Mouse (Mus musculus): Measurements from ENCODE around the gene Tspear. TPM values are rescaled to one million over a fixed set of nuclear protein-coding genes. Genes with fewer than 3 reads are reported as not detected.

Tspear gene
- not detected in 2 replicates for polyA plus RNA-seq (2014; fragmentation: Nextera tagmentation; extraction: Ambion mirVana)

DNA sequence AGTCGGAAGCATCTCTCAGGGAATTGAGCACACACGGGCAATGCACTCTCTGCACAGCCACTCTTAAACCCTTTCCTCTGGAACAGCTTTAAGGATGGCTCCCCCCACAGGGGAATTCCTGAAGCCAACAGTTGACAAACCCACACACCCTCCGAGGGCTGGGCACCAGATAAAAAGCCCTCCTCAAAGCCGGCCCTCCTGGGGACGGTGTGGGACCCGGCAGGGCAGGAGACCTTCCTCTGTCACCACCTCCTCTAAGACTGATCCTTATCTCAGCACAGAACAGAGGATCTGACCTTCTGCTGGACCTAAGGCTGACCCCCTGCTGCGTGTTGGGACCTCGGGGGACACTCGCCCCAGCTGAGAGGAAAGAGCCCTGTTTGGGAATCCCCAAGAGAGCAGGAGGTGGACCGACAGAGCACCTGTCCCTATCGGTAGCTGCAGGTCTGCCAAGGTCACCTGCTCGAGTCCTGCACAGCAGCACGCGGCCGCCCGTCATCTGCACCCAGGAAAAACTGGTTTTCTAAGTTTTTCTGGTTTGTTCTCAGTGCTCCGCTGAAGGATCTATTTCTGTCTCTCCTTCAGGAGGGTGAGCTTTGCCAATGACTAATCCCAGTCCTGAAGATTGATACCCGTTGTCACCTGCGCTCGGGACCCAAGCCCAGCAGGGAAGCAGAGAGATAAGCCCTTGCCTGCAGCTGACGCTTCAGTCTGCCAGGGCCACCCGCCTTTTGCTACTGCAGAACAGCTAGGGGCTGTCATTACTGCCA is at the start of gene Tspear:
Tspear (plus strand) TSS at position 675 of the 770 bp plus-strand sequence.
- ATAC-seq (replicated peaks; ENCODE audit: insufficient number of reproducible peaks, low FRiP score, low TSS enrichment), result no peak
- H3K36me3 ChIP-seq (ENCODE audit: control insufficient read depth, insufficient read depth, low read length), result no peaks in the 10 kb centered on the region
- no peak within 1 kb of the TSS; the same call in 1 of the 2 replicates for H3K4me3 ChIP-seq (ENCODE audit: low read depth, low read length)
- H3K9ac ChIP-seq (ENCODE audit: low read depth, low read length), result no peak within 1 kb of the TSS
- peaks cover 64% of the 10 kb centered on the region for H3K27me3 ChIP-seq (ENCODE audit: control insufficient read depth, insufficient read depth, low read length)
- 2% methylated on average over 22 of the region's 22 CpGs for WGBS (ENCODE audit: insufficient replicate concordance)
- H3K4me1 ChIP-seq (ENCODE audit: control insufficient read depth, insufficient read depth, low read length), result no peaks in the 10 kb centered on the region; the same call in 1 of the 2 replicates
- no peak within 1 kb of the TSS for H3K27ac ChIP-seq (ENCODE audit: low read depth, low read length)
- H3K9me3 ChIP-seq (replicated peaks; ENCODE audit: control insufficient read depth, low read length), result no peaks in the 10 kb centered on the region
- H3K4me2 ChIP-seq, result peak within 1 kb of the TSS; percentile 9

DNA sequence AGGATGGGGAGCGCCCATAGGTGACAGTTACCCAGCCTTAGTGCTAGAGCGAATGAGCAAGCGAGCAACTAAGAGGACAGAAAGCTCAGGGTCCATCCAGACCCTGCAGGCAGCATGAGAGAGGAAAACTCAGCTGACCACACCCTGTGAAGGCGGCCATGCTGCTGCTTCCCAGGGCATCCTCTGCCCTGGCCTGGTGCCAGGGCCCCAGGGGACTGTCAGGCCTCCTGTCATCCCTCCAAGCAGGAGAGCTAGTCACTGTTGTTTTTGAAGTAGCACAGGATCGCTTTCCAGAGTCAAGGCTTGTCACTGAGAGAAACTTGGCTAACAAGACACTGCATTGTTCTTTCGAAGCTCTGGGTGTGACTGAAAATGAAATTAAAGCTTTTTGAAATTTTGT is 47.4 kb upstream of the Tspear start:
- no peak for ATAC-seq (replicated peaks; ENCODE audit: insufficient number of reproducible peaks, low FRiP score, low TSS enrichment)
- Histone ChIP-seq H3K27me3 (ENCODE audit: control insufficient read depth, insufficient read depth, low read length) (no peaks in the 10 kb centered on the region), H3K4me1 (ENCODE audit: control insufficient read depth, insufficient read depth, low read length) (peaks cover 27% of the 10 kb centered on the region), H3K4me2 (no peak overlapping the region), H3K9ac (ENCODE audit: low read depth, low read length) (0 out of 2 replicates have a peak overlapping the region, but pooled peaks have one; percentile 10), H3K4me3 (ENCODE audit: low read depth, low read length) (no peak overlapping the region), H3K27ac (ENCODE audit: low read depth, low read length) (0 out of 2 replicates have a peak overlapping the region, but pooled peaks have one; percentile 41), H3K36me3 (ENCODE audit: control insufficient read depth, insufficient read depth, low read length) (peaks cover 7% of the 10 kb centered on the region), H3K9me3 (replicated peaks; ENCODE audit: control insufficient read depth, low read length) (no peaks in the 10 kb centered on the region)
- WGBS (ENCODE audit: insufficient replicate concordance), result 61% methylated on average over 6 of the region's 6 CpGs

DNA sequence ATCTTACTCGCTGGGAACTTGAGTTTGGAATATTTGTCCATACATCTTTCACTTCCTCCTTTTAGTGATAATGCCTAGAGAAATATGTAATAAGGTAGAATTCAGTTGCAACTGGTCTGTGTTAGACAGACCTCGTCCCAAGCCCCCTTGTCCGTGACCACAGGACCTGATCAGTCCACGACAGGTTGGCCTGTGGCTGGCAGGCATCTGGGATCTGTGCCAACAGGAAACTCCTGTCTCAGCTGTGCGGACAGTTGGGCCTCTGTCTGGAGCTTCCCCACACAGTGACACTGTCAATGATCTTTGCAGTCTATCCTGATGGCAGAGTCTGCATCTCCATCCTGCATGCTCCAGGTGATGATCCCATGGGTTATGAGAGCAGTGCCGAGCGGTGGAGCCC is 43.2 kb upstream of the Tspear start:
- 77% methylated on average over 7 of the region's 7 CpGs for WGBS (ENCODE audit: insufficient replicate concordance)
- Histone ChIP-seq H3K4me3 (ENCODE audit: low read depth, low read length) (no peak overlapping the region), H3K27ac (ENCODE audit: low read depth, low read length) (no peak overlapping the region), H3K9me3 (replicated peaks; ENCODE audit: control insufficient read depth, low read length) (no peaks in the 10 kb centered on the region), H3K27me3 (ENCODE audit: control insufficient read depth, insufficient read depth, low read length) (no peaks in the 10 kb centered on the region), H3K4me2 (no peak overlapping the region), H3K36me3 (ENCODE audit: control insufficient read depth, insufficient read depth, low read length) (peaks cover 23% of the 10 kb centered on the region), H3K4me1 (ENCODE audit: control insufficient read depth, insufficient read depth, low read length) (peaks cover 6% of the 10 kb centered on the region), H3K9ac (ENCODE audit: low read depth, low read length) (no peak overlapping the region)
- no peak for ATAC-seq (replicated peaks; ENCODE audit: insufficient number of reproducible peaks, low FRiP score, low TSS enrichment)

DNA sequence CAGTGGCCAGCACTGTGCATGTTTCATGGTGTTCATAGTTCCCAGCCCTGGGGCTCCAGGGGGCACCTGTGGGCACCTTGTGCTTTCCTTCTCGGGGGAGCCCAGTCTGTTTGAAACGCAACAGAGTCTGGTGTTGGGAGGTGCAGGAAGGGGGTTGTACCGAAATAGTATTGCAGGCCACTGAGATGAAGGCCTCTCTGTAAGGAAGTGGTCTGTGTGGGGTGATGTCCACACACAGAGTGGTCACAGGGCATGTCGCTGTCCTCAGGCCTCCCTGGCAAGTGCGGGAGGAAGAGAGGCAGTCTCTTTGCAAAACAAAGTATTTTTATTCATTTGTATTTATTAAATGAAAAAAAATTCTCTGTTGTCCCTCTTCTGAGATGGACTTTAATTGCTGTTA is 40.8 kb upstream of the Tspear start:
- Histone ChIP-seq H3K4me2 (no peak overlapping the region), H3K4me1 (ENCODE audit: control insufficient read depth, insufficient read depth, low read length) (no peaks in the 10 kb centered on the region), H3K36me3 (ENCODE audit: control insufficient read depth, insufficient read depth, low read length) (peaks cover 23% of the 10 kb centered on the region), H3K9me3 (replicated peaks; ENCODE audit: control insufficient read depth, low read length) (no peaks in the 10 kb centered on the region), H3K9ac (ENCODE audit: low read depth, low read length) (no peak overlapping the region), H3K27ac (ENCODE audit: low read depth, low read length) (no peak overlapping the region), H3K4me3 (ENCODE audit: low read depth, low read length) (no peak overlapping the region), H3K27me3 (ENCODE audit: control insufficient read depth, insufficient read depth, low read length) (no peaks in the 10 kb centered on the region)
- WGBS (ENCODE audit: insufficient replicate concordance), result 87% methylated on average over 5 of the region's 5 CpGs
- ATAC-seq (replicated peaks; ENCODE audit: insufficient number of reproducible peaks, low FRiP score, low TSS enrichment), result no peak

DNA sequence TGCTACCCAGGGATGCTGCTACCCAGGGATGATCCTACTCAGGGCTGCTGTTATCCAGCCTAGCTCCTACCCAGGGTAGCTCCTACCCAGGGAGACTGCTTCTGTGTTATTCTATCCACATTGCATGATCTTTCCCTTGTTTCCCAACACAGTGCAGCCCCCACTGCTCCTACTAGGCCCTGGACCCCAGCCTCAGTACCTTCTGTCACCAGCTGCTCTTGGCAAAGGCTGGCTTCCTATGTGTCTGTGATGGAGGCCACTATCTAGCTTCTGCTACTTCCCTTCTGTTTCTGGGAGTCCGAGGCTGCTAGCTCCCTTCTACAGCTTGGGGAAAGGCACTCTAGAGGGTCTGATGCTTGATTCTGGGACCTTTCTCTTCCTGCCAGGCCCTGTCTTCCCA is 38.9 kb upstream of the Tspear start:
- Histone ChIP-seq H3K4me3 (ENCODE audit: low read depth, low read length) (no peak overlapping the region), H3K27ac (ENCODE audit: low read depth, low read length) (no peak overlapping the region), H3K4me2 (no peak overlapping the region), H3K27me3 (ENCODE audit: control insufficient read depth, insufficient read depth, low read length) (no peaks in the 10 kb centered on the region), H3K36me3 (ENCODE audit: control insufficient read depth, insufficient read depth, low read length) (peaks cover 20% of the 10 kb centered on the region), H3K9ac (ENCODE audit: low read depth, low read length) (no peak overlapping the region), H3K4me1 (ENCODE audit: control insufficient read depth, insufficient read depth, low read length) (no peaks in the 10 kb centered on the region), H3K9me3 (replicated peaks; ENCODE audit: control insufficient read depth, low read length) (no peaks in the 10 kb centered on the region)
- no peak for ATAC-seq (replicated peaks; ENCODE audit: insufficient number of reproducible peaks, low FRiP score, low TSS enrichment)
- 55% methylated on average over 1 of the region's 1 CpGs for WGBS (ENCODE audit: insufficient replicate concordance)

DNA sequence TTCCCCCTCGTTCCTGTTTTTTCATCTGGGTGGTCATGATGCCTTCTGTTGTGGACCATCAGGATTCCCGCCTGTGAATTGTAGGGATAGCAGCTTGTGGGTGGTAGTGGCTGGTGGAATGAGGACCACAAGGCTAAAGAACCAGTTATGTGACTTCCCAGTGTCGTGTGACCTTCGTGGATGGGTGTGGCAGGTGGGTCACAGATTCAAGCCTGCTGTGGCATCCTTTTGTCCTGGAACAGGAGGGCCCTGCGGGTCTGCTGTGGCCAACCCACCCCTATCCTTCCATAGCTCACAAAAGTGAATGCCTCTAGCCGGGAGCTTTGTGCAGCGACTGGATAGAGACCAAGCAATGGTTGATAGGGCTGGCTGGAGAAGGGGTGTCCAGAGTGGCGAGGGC is 38.5 kb upstream of the Tspear start:
- no peak overlapping the region for H3K4me2 ChIP-seq
- no peaks in the 10 kb centered on the region for H3K4me1 ChIP-seq (ENCODE audit: control insufficient read depth, insufficient read depth, low read length)
- no peak overlapping the region for H3K9ac ChIP-seq (ENCODE audit: low read depth, low read length)
- no peaks in the 10 kb centered on the region for H3K9me3 ChIP-seq (replicated peaks; ENCODE audit: control insufficient read depth, low read length)
- 82% methylated on average over 8 of the region's 8 CpGs for WGBS (ENCODE audit: insufficient replicate concordance)
- H3K36me3 ChIP-seq (ENCODE audit: control insufficient read depth, insufficient read depth, low read length), result peaks cover 20% of the 10 kb centered on the region
- no peak for ATAC-seq (replicated peaks; ENCODE audit: insufficient number of reproducible peaks, low FRiP score, low TSS enrichment)
- no peak overlapping the region for H3K4me3 ChIP-seq (ENCODE audit: low read depth, low read length)
- no peak overlapping the region for H3K27ac ChIP-seq (ENCODE audit: low read depth, low read length)
- no peaks in the 10 kb centered on the region for H3K27me3 ChIP-seq (ENCODE audit: control insufficient read depth, insufficient read depth, low read length)

DNA sequence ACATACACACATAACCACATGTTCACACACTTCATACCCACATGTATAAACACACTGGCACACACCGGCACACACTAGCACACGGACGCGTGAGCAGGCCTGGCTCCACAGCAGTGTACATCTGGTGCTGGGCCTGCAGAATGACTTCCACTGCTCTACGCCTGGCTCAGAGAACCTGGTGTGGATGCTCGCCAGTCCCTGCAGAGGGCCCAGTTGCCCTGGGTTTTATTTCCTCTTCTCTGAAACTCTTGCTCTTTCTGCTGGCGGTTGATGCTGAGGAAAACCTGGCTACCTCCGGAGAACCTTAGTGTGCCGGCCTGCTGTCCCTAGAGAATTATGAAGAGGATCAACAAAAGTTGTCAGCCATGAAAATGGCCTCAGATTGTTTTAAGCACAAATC is 34.3 kb upstream of the Tspear start:
- no peak overlapping the region for H3K4me3 ChIP-seq (ENCODE audit: low read depth, low read length)
- H3K4me1 ChIP-seq (ENCODE audit: control insufficient read depth, insufficient read depth, low read length), result no peaks in the 10 kb centered on the region
- no peak overlapping the region for H3K4me2 ChIP-seq
- no peak overlapping the region for H3K9ac ChIP-seq (ENCODE audit: low read depth, low read length)
- no peaks in the 10 kb centered on the region for H3K36me3 ChIP-seq (ENCODE audit: control insufficient read depth, insufficient read depth, low read length)
- no peak for ATAC-seq (replicated peaks; ENCODE audit: insufficient number of reproducible peaks, low FRiP score, low TSS enrichment)
- H3K9me3 ChIP-seq (replicated peaks; ENCODE audit: control insufficient read depth, low read length), result no peaks in the 10 kb centered on the region
- WGBS (ENCODE audit: insufficient replicate concordance), result 86% methylated on average over 9 of the region's 9 CpGs
- H3K27me3 ChIP-seq (ENCODE audit: control insufficient read depth, insufficient read depth, low read length), result no peaks in the 10 kb centered on the region
- H3K27ac ChIP-seq (ENCODE audit: low read depth, low read length), result no peak overlapping the region

DNA sequence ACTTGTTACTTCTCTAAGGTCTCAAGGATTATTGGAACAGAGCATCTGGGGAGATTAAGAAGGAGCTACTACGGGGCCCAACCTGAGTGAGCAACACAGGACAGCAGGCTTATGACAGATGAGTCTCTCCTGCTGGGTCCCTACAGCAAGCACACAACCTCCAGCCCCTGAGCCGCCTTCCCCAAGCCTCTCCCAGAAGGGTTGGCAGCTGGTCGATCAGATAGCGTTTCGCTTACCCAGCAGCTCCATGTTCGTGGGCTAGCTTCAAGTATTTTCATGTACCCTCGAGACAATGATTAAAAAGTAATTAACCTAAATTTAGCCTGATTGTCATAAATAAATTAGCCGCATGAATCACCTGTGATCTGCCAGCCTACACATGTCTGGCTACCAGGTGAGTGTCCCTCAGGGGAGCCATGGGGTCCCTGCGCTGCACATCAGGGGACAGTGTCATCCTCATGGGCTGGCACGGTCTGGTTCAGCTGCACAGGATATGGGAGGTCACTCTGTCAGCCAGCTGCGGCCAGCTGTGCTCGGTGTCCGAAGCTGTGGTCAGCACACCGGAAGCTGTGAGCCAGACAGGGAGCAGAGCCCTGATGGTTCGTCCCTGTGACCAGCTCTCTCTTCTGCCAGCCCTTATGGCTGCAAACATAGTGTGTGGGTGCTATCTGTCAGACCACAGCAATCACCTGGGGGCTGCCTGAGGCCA is 27.9 kb upstream of the Tspear start:
- no peaks in the 10 kb centered on the region for H3K36me3 ChIP-seq (ENCODE audit: control insufficient read depth, insufficient read depth, low read length)
- WGBS (ENCODE audit: insufficient replicate concordance), result 65% methylated on average over 15 of the region's 15 CpGs
- no peak overlapping the region for H3K27ac ChIP-seq (ENCODE audit: low read depth, low read length)
- no peak for ATAC-seq (replicated peaks; ENCODE audit: insufficient number of reproducible peaks, low FRiP score, low TSS enrichment)
- H3K9me3 ChIP-seq (replicated peaks; ENCODE audit: control insufficient read depth, low read length), result no peaks in the 10 kb centered on the region
- no peak overlapping the region for H3K4me3 ChIP-seq (ENCODE audit: low read depth, low read length)
- H3K4me2 ChIP-seq, result no peak overlapping the region
- H3K4me1 ChIP-seq (ENCODE audit: control insufficient read depth, insufficient read depth, low read length), result no peaks in the 10 kb centered on the region
- no peak overlapping the region for H3K9ac ChIP-seq (ENCODE audit: low read depth, low read length)
- H3K27me3 ChIP-seq (ENCODE audit: control insufficient read depth, insufficient read depth, low read length), result no peaks in the 10 kb centered on the region; the same call in 1 of the 2 replicates

Measured in heart, embryonic 11.5 days (tissue).